Mouse (Mus musculus) naive thymus-derived CD4-positive, alpha-beta T cell, adult 2 months (primary cell): Measurements from ENCODE around the gene Nadk.
"Not testable (repeated sequence)": the region's sequence is repeated elsewhere in the genome, so short reads cannot be mapped to it uniquely, and the experiment has no call there.

ENCODE experiments used
- DNase-seq: peaks from one replicate; pipeline ENCODE4 v3.0.0-alpha.2; 2011; ENCODE audit warnings: low read depth

Nadk gene

DNA sequence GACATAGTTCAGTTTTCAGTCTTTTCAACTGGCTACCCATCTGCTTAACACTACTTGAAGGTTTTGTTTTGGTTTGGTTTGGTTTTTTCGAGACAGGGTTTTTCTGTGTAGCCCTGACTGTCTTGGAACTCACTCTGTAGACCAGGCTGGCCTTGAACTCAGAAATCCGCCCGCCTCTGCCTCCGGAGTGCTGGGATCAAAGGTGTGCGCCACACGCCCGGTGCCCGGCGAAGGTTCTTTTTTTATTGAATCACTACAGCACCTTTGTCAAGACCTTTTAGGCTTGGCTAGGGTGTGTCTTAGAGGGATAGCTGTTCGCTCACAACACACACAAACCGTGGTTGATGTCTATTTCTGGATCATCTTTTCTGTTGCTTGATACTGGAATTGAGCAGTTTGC lies 8.1 kb downstream of the Nadk start:
- DNase-seq = not testable (repeated sequence)

- no peak for DNase-seq
These were observed 9.3 kb downstream of the Nadk start for GRCm38 (mm10) chr4:155571442-155571841.

DNA sequence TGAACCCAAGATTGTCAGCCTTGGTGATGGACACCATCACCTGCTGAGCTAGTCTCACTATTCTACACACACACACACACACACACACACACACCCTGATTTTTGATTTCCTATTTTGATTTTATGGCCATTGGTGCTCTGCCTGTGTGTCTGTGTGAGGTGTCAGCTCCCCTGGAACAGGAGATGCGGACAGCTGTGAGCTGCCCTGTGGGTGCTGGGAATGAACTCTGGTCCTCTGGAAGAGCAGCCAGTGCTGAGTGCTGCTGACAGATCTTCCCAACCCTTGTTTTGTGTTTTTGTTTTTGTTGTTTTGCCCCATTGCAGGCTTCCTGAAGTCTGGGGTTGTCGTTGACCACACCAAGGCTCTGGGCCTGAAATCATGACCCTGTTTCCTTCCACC lies 11.0 kb downstream of the Nadk start:
- no peak for DNase-seq

- DNase-seq = no peak
These were observed 11.7 kb downstream of the Nadk start for GRCm38 (mm10) chr4:155573876-155574275.

GRCm38 (mm10) chr4:155574931-155575330 lies 12.8 kb downstream of the Nadk start:
- no peak for DNase-seq

DNA sequence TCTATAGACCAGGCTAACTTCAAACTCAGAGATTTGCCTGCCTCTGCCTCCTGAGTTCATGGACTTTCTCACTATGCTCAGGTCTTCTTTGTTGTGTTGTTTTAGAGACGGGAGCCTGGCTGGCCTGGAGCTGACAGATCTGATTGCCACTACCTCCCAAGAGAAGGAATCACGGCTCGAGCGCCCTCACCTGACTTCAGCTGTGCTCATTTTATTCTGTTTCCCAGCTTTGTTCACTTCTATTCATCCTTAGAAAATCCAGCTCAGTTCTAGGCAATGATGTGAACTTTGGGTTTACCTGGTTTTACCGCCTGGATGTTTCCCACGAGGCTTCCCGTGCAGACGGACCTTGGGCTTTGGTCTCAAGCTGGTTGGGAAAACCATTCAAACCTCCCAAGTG lies 13.3 kb downstream of the Nadk start:
- no peak for DNase-seq

DNA sequence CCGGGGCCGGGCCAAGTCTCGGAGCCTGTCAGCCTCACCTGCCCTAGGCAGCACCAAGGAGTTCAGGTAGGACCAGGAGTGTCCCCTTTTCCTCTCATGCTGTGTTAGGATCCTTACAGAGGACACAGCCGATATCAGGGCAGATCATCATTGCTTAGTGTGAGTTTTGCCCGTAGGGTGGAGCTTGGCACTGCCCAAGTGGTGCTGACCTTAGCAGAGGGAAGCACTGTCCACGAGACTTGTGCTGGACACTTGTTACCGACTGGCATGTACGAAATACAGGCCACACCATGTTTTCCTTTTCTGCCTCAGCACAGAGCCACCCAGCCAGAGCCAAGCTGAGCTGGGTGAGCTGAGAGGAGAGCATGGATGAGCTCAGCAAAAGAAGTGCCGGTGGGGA lies 15.0 kb downstream of the Nadk start:
- DNase-seq = no peak

GRCm38 (mm10) chr4:155577741-155578140 lies 15.6 kb downstream of the Nadk start:
- no peak for DNase-seq

DNA sequence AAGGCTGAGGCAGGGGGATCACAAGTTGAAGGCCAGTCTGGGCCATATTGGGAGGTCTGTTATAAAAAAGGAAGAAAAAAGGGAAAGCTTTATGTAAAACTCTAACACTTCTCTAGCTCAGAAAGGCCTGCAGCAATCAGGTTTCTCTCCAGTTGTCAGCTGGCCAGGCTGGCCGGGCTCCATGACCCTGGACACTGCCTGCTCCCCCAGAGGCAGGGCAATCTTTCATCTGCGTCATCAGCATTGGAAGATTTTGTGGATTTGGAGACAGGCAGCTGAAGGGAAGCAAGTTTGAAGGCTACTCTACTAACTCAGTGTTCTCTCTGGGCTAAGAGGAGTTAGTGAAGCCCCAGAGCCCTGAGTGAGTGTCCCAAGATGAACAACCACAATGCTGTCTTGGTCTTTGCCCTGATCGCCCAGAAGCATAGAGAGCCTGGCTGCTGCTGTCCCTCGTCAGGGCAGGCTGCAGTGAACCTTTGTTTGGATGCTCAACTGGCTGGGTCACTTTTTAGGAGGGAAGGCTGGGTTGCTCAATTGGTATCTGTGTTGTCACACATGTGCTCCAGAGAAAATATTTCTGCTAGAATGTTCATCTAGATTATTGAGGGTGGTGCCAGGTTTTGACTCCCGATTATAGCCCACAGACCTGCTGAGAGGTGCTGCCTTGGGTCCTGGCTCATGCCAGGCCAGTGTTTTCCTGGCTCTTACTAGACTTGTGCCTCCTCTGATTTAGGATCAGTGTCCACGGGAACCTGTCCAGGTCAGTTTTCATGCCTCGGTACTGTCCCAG lies 16.4 kb downstream of the Nadk start:
- DNase-seq = no peak

GRCm38 (mm10) chr4:155580420-155580819 lies 18.2 kb downstream of the Nadk start:
- peak; percentile 66 for DNase-seq

DNA sequence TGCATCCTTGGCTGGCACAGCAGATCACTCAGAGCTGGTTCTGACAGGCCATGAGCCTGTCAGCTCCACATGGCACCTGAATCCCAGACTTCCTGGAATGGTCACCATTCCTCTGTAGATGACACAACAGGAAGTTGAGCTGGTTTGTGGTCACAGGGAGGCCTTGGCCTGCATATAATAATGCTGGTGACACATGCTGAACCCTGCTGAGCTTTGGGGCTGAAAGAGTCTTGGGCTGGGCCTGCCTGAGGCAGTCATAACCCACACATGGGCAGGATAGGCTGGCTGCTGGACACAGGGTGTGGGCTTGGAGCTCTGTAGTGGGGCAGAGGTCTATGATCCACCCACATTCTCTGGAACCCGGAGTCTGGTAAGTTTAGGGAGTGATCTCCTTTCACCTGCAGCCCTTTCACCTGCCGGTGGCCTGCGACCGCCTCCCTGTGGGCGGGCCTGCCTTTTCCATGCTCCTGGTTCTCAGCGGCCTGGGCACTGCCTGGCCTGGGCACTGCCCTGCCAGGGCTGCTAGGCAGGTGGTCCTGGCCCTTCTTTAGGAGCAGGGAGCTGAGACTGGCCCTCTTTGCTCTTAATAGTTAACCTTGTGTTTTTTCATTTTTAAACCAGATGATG lies 20.2 kb downstream of the Nadk start:
- no peak for DNase-seq

DNA sequence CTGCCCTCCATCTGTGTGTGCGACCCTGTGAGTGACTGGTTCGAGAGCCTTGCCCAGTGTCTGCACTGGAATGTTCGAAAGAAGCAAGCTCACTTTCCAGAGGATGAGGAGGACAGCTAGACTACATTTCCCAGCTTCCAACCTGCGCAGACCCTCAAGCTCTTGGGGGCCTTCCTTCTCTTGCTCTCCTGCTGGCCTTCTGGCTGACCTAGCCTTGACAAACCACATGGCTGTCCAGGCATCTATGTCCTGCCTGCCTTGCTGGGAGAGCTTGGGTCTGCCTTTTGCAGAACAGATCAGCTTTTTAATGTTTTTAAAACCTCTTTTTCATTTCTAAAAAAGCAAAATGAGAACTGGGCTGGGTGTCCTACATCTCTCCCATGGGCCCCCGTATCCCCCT lies 27.2 kb downstream of the Nadk start:
- DNase-seq = no peak

DNA sequence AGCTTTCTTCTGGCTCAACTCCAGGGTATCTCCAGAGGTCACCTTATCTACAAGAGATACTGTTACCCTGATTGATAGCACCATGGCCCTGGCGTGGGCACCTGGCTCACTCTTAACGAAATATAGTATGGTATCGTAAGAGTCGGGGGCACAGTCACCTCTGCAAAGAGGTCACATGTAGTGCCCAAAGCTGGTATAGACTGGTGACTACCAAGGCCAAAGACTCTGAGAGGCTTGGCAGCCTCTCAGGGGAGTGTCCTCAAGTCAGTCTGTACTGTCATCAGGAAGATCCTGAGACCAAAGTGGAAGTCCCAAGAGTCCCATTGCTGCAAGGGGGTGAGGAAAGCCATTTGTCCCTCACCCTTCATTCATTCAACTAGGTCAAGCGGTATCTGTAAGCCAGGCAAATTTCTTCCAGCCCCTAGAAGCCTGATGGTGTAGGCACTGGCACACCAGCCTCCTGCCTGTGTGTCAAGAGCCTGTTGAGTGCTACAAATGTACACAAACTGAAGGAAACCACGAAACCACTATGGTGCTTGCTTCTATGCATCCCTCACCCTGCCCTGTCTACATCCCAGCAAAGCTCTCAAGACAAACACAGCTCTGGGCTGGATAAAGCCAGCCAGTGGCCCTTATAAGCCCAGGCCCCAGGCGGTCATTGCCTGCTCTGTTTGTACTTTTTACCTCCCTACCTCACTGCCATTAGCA lies 29.0 kb downstream of the Nadk start:
- DNase-seq = no peak

GRCm38 (mm10) chr4:155593780-155594179 lies 31.6 kb downstream of the Nadk start:
- no peak for DNase-seq

GRCm38 (mm10) chr4:155595777-155596176 lies 33.6 kb downstream of the Nadk start:
- DNase-seq = no peak

DNA sequence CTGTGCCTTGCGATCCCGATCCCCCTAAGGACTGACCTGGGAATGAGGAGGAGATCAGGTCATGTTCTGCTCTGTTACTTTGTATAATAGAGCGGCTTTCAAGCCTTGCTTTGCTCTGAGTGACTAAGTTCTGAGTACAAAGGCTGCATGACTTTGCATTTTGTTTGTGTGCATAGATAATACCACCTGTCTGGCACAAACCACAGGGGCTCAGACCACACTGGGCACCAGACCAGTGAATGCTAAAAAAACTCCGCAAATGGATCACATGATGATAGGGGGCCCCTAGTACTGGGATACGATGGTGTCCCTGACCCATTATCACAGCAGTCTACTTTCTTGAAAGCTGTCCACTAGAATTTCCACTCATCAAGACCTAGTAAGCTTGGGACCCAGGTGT lies 34.4 kb downstream of the Nadk start:
- no peak for DNase-seq

- DNase-seq = no peak
These were observed 36.4 kb downstream of the Nadk start for GRCm38 (mm10) chr4:155598536-155598935.

- DNase-seq = peak; percentile 76
These were observed 38.0 kb downstream of the Nadk start for GRCm38 (mm10) chr4:155599901-155600825.

DNA sequence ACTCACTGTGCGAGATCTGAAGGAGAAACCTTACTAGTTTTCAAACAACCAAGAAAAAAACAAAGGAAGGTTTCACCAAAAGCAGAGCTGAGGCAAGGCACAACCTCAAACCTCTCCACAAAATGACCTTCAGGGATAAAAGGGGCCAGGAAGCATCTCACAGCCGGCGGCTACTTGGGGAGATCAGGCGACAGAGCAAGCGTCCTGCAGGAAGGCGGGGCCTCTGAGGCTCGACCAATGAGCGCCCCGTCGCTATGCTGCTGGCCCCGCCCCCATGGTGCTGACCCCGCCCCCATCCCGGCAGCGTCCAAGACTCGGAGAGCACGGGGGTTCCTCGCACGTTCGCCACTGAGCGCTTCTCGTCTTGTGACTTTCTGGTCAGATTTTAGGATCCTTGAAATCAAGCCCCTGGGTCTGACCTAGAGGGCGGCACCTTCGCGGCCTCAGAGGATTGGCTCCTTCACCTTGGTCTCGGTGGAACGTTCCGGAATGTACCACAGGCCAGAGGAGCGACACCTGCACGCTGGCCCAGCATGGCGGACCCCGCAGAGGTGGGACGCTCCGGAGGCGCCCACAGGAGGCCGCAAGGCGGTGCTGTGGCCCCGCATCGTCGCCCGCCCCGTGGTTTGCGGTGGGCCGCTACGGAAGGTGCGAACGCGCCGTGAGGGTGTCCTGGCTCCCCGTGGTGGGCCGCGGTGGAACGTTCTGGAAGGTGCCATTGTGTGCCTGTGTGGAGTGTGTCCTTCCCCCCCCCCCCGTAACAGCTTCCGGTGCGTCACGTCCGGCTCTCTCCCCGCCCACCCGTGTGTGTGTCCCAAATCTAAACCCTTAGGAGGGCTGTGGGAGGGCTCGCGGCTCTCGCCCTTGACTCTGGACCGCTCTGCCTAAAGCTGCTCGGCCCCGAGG lies 39.2 kb downstream of the Nadk start, which contains the start of gene Slc35e2:
Gene Slc35e2 (plus strand): TSS at position 326 of the 906 bp plus-strand sequence.
- DNase-seq = peak; percentile 97

- no peak for DNase-seq
These were observed 39.8 kb downstream of the Nadk start for GRCm38 (mm10) chr4:155601997-155602456.

GRCm38 (mm10) chr4:155602753-155603152 lies 40.6 kb downstream of the Nadk start:
- DNase-seq = no peak
